Mouse (Mus musculus): ENCODE data around the gene Lrrc3c. TPM values are rescaled to one million over a fixed set of nuclear protein-coding genes. Genes with fewer than 3 reads are reported as not detected.
"Not testable (repeated sequence)": the region's sequence is repeated elsewhere in the genome, so short reads cannot be mapped to it uniquely, and the experiment has no call there.

The Lrrc3c gene
- polyA plus RNA-seq, 1 experiment from 2014 or later = not detected

- Histone ChIP-seq H3K9ac (replicated peaks; ENCODE audit: low read length) (no peak overlapping the region), H3K4me3 (replicated peaks; ENCODE audit: low read depth, low read length) (no peak overlapping the region), H3K4me2 (ENCODE audit: low read length) (no peak overlapping the region), H3K9me3 (ENCODE audit: control insufficient read depth, low read length) (no peaks in the 10 kb centered on the region), H3K4me1 (ENCODE audit: control insufficient read depth, insufficient read depth, low read length) (no peaks in the 10 kb centered on the region), H3K36me3 (ENCODE audit: control insufficient read depth, insufficient read depth, low read length) (no peaks in the 10 kb centered on the region), H3K27ac (replicated peaks; ENCODE audit: low read depth, low read length) (no peak overlapping the region), H3K27me3 (ENCODE audit: control insufficient read depth, insufficient read depth, low read length) (no peaks in the 10 kb centered on the region)
- no peak for ATAC-seq (ENCODE audit: low FRiP score, low TSS enrichment)
- no peak for DNase-seq
- 100% methylated on average over 3 of the region's 3 CpGs for WGBS
Observed at GRCm38 (mm10) chr11:98628706-98629105, 30.6 kb downstream of the Lrrc3c start.

- H3K27ac ChIP-seq (replicated peaks; ENCODE audit: low read depth, low read length) = no peak overlapping the region
- DNase-seq (no peak), ATAC-seq (ENCODE audit: low FRiP score, low TSS enrichment) (no peak)
- H3K4me2 ChIP-seq (ENCODE audit: low read length) = no peak overlapping the region
- no peaks in the 10 kb centered on the region for H3K9me3 ChIP-seq (ENCODE audit: control insufficient read depth, low read length)
- H3K4me3 ChIP-seq (replicated peaks; ENCODE audit: low read depth, low read length) = no peak overlapping the region
- H3K9ac ChIP-seq (replicated peaks; ENCODE audit: low read length) = no peak overlapping the region
- no peaks in the 10 kb centered on the region for H3K4me1 ChIP-seq (ENCODE audit: control insufficient read depth, insufficient read depth, low read length)
- H3K36me3 ChIP-seq (ENCODE audit: control insufficient read depth, insufficient read depth, low read length) = no peaks in the 10 kb centered on the region
- WGBS = 91% methylated on average over 5 of the region's 5 CpGs
- H3K27me3 ChIP-seq (ENCODE audit: control insufficient read depth, insufficient read depth, low read length) = no peaks in the 10 kb centered on the region
Observed at GRCm38 (mm10) chr11:98630646-98631045, 32.6 kb downstream of the Lrrc3c start.

- H3K4me3 ChIP-seq (replicated peaks; ENCODE audit: low read depth, low read length); ATAC-seq (ENCODE audit: low FRiP score, low TSS enrichment); H3K4me2 ChIP-seq (ENCODE audit: low read length); H3K27me3 ChIP-seq (ENCODE audit: control insufficient read depth, insufficient read depth, low read length); H3K9ac ChIP-seq (replicated peaks; ENCODE audit: low read length); H3K4me1 ChIP-seq (ENCODE audit: control insufficient read depth, insufficient read depth, low read length); H3K36me3 ChIP-seq (ENCODE audit: control insufficient read depth, insufficient read depth, low read length); H3K27ac ChIP-seq (replicated peaks; ENCODE audit: low read depth, low read length); H3K9me3 ChIP-seq (ENCODE audit: control insufficient read depth, low read length): not testable (repeated sequence)
- peak; percentile 4 for DNase-seq
- WGBS = 31% methylated on average over 10 of the region's 10 CpGs
Observed at GRCm38 (mm10) chr11:98635312-98635970, 37.4 kb downstream of the Lrrc3c start.

GRCm38 (mm10) chr11:98637501-98637900, 39.4 kb downstream of the Lrrc3c start:
- no peak for ATAC-seq (ENCODE audit: low FRiP score, low TSS enrichment)
- no peak overlapping the region for H3K9ac ChIP-seq (replicated peaks; ENCODE audit: low read length)
- no peak for DNase-seq
- H3K4me1 ChIP-seq (ENCODE audit: control insufficient read depth, insufficient read depth, low read length) = no peaks in the 10 kb centered on the region
- H3K4me2 ChIP-seq (ENCODE audit: low read length) = no peak overlapping the region
- no peak overlapping the region for H3K4me3 ChIP-seq (replicated peaks; ENCODE audit: low read depth, low read length)
- 91% methylated on average over 1 of the region's 1 CpGs for WGBS
- H3K27ac ChIP-seq (replicated peaks; ENCODE audit: low read depth, low read length) = no peak overlapping the region
- H3K36me3 ChIP-seq (ENCODE audit: control insufficient read depth, insufficient read depth, low read length) = no peaks in the 10 kb centered on the region
- H3K9me3 ChIP-seq (ENCODE audit: control insufficient read depth, low read length) = no peaks in the 10 kb centered on the region
- no peaks in the 10 kb centered on the region for H3K27me3 ChIP-seq (ENCODE audit: control insufficient read depth, insufficient read depth, low read length)

- Histone ChIP-seq H3K9ac (replicated peaks; ENCODE audit: low read length) (no peak overlapping the region), H3K4me2 (ENCODE audit: low read length) (no peak overlapping the region), H3K36me3 (ENCODE audit: control insufficient read depth, insufficient read depth, low read length) (no peaks in the 10 kb centered on the region), H3K27ac (replicated peaks; ENCODE audit: low read depth, low read length) (no peak overlapping the region), H3K9me3 (ENCODE audit: control insufficient read depth, low read length) (no peaks in the 10 kb centered on the region), H3K27me3 (ENCODE audit: control insufficient read depth, insufficient read depth, low read length) (no peaks in the 10 kb centered on the region), H3K4me1 (ENCODE audit: control insufficient read depth, insufficient read depth, low read length) (no peaks in the 10 kb centered on the region), H3K4me3 (replicated peaks; ENCODE audit: low read depth, low read length) (no peak overlapping the region)
- ATAC-seq (ENCODE audit: low FRiP score, low TSS enrichment) = no peak
- DNase-seq = no peak
- WGBS = 74% methylated on average over 5 of the region's 5 CpGs
Observed at GRCm38 (mm10) chr11:98640091-98640490, 42.0 kb downstream of the Lrrc3c start.

- WGBS = 84% methylated on average over 3 of the region's 3 CpGs
- ATAC-seq (ENCODE audit: low FRiP score, low TSS enrichment) (no peak), DNase-seq (no peak)
- H3K27me3 ChIP-seq (ENCODE audit: control insufficient read depth, insufficient read depth, low read length) = no peaks in the 10 kb centered on the region
- no peak overlapping the region for H3K4me2 ChIP-seq (ENCODE audit: low read length)
- H3K4me3 ChIP-seq (replicated peaks; ENCODE audit: low read depth, low read length) = no peak overlapping the region
- no peak overlapping the region for H3K9ac ChIP-seq (replicated peaks; ENCODE audit: low read length)
- no peaks in the 10 kb centered on the region for H3K9me3 ChIP-seq (ENCODE audit: control insufficient read depth, low read length)
- no peaks in the 10 kb centered on the region for H3K36me3 ChIP-seq (ENCODE audit: control insufficient read depth, insufficient read depth, low read length)
- no peaks in the 10 kb centered on the region for H3K4me1 ChIP-seq (ENCODE audit: control insufficient read depth, insufficient read depth, low read length)
- H3K27ac ChIP-seq (replicated peaks; ENCODE audit: low read depth, low read length) = no peak overlapping the region
Observed at GRCm38 (mm10) chr11:98644757-98645156, 46.7 kb downstream of the Lrrc3c start.

- Histone ChIP-seq H3K4me2 (ENCODE audit: low read length) (no peak overlapping the region), H3K36me3 (ENCODE audit: control insufficient read depth, insufficient read depth, low read length) (no peaks in the 10 kb centered on the region), H3K4me3 (replicated peaks; ENCODE audit: low read depth, low read length) (no peak overlapping the region), H3K27me3 (ENCODE audit: control insufficient read depth, insufficient read depth, low read length) (no peaks in the 10 kb centered on the region), H3K4me1 (ENCODE audit: control insufficient read depth, insufficient read depth, low read length) (no peaks in the 10 kb centered on the region), H3K27ac (replicated peaks; ENCODE audit: low read depth, low read length) (no peak overlapping the region), H3K9ac (replicated peaks; ENCODE audit: low read length) (no peak overlapping the region), H3K9me3 (ENCODE audit: control insufficient read depth, low read length) (no peaks in the 10 kb centered on the region)
- ATAC-seq (ENCODE audit: low FRiP score, low TSS enrichment) = no peak
- no peak for DNase-seq
- 88% methylated on average over 2 of the region's 2 CpGs for WGBS
Observed at GRCm38 (mm10) chr11:98645946-98646345, 47.9 kb downstream of the Lrrc3c start.

GRCm38 (mm10) chr11:98646459-98646858, 48.4 kb downstream of the Lrrc3c start, which contains the start of gene Gsdma2:
Gsdma2 (plus strand) TSS chr11:98646759.
- ATAC-seq (ENCODE audit: low FRiP score, low TSS enrichment) (no peak), DNase-seq (no peak)
- Histone ChIP-seq H3K4me2 (ENCODE audit: low read length) (no peak within 1 kb of the TSS), H3K27ac (replicated peaks; ENCODE audit: low read depth, low read length) (no peak within 1 kb of the TSS), H3K9me3 (ENCODE audit: control insufficient read depth, low read length) (no peaks in the 10 kb centered on the region), H3K36me3 (ENCODE audit: control insufficient read depth, insufficient read depth, low read length) (no peaks in the 10 kb centered on the region), H3K4me1 (ENCODE audit: control insufficient read depth, insufficient read depth, low read length) (no peaks in the 10 kb centered on the region), H3K9ac (replicated peaks; ENCODE audit: low read length) (no peak within 1 kb of the TSS), H3K27me3 (ENCODE audit: control insufficient read depth, insufficient read depth, low read length) (no peaks in the 10 kb centered on the region), H3K4me3 (replicated peaks; ENCODE audit: low read depth, low read length) (no peak within 1 kb of the TSS)
- WGBS = 69% methylated on average over 2 of the region's 2 CpGs

All from midbrain, embryonic 14.5 days (tissue).